Mouse (Mus musculus) limb, embryonic 12.5 days (tissue): Measurements from ENCODE around the gene Tshb. TPM values are rescaled to one million over a fixed set of nuclear protein-coding genes. Genes with fewer than 3 reads are reported as not detected.

ENCODE experiments used
- polyA plus RNA-seq: library from polyadenylated mRNA; unstranded; fragments of >200 nt; fragmentation: Nextera tagmentation; extraction: Ambion mirVana; gene quantifications from 2 replicates; pipeline ENCODE4 v1.2.1, GENCODE M21; 2016

The Tshb gene
- polyA plus RNA-seq, 1 experiment from 2014 or later = 0.09 TPM

Other genes starting within 250 kb of the Tshb start
- 5.4 and 5.6 TPM in 2 replicates for gene Tspan2, start 48.2 kb downstream of the Tshb start, polyA plus RNA-seq
- gene Sycp1, start 153.4 kb upstream of the Tshb start, polyA plus RNA-seq = not detected in 2 replicates
- gene Nr1h5, start 181.4 kb upstream of the Tshb start, polyA plus RNA-seq = 0.06 and 0.10 TPM in 2 replicates
- gene Sike1, start 213.0 kb upstream of the Tshb start, polyA plus RNA-seq = 48.2 and 50.0 TPM in 2 replicates
- gene Csde1, start 237.7 kb upstream of the Tshb start, polyA plus RNA-seq = 456 and 468 TPM in 2 replicates